Mouse (Mus musculus): Measurements from ENCODE around the gene Il10rb. TPM values are rescaled to one million over a fixed set of nuclear protein-coding genes. Genes with fewer than 3 reads are reported as not detected.

The Il10rb gene
- polyA plus RNA-seq, 1 experiment, result 53.1 TPM

DNA sequence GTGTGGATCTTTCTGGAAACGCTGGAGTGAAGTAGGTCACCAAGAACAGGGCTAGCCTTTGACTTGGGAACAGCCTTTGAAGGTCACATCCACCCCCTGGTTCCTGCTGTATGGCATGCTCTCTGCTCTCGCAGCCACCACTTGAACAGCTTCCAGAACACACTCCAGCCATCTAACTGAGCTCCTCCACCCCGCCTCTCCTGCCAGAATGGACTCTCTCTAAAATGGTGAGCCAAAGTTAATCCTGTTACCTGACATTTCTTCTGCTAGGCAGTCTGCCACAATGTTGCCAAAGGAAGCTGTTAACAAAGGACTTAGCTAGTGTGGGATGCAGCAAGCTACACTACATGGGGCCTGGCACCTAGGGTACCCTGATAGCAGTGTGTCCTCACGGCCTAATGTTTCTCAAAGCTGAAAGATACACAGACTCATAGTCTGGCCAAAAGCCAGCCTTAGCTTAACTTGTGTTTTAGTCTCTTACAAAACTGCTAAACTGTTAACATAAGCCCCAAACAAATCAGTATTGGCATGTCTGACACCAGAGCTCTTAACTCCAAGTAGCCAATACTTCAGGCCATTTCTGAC lies 11.0 kb upstream of the Il10rb start:
- Histone ChIP-seq H3K4me3 (replicated peaks; ENCODE audit: extremely low read depth, low read depth, low read length) (no peak overlapping the region), H3K4me1 (ENCODE audit: control insufficient read depth, insufficient read depth, low read length) (no peaks in the 10 kb centered on the region; the same call in 1 of the 2 replicates)
- DNase-seq, result no peak
- TF ChIP-seq POLR2A (IDR thresholded peaks at IDR 0.05; ENCODE audit: borderline replicate concordance, extremely low read depth, low read depth, low read length) (no peak), CTCF (IDR thresholded peaks at IDR 0.05; ENCODE audit: insufficient read depth, low read length) (no peak)
- WGBS, result 39% methylated on average over 4 of the region's 4 CpGs

DNA sequence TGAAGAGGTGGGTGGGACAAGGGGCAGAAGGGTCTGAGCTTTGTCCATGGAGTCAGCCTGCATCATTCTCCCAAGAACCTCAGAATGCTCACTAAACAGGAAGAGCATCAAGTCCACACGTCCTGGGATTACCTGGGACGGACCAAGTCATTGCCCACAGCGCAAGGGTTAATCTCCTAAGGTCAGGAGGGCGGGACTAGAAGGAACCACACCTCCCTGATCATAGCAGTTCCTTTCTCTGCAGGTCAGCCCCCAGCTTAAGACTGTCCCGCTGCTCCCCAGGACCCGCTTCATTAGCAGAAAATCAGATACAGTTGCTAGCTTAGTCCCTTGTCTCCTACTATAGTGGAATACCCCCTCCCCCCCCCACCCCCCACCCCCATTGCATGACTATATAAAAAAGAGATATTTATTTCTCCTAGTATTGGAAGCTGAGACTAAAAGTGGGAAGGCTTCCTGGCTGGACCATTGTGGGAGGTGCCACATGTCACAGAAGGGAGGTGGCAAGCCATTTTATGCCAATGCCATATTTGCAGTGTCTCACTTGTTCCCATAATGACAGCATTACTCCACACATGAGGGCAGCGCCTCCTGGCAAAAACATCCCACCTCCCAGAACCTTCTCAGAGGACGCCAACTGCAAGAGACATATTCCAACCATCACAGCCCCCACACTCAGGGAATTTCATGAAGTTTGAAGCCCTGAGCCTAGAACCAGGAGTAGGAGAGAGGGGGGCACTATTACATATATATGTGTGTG lies 10.2 kb upstream of the Il10rb start:
- WGBS, result 81% methylated on average over 8 of the region's 8 CpGs
- TF ChIP-seq CTCF (IDR thresholded peaks at IDR 0.05; ENCODE audit: insufficient read depth, low read length) (no peak), POLR2A (IDR thresholded peaks at IDR 0.05; ENCODE audit: borderline replicate concordance, extremely low read depth, low read depth, low read length) (no peak)

DNA sequence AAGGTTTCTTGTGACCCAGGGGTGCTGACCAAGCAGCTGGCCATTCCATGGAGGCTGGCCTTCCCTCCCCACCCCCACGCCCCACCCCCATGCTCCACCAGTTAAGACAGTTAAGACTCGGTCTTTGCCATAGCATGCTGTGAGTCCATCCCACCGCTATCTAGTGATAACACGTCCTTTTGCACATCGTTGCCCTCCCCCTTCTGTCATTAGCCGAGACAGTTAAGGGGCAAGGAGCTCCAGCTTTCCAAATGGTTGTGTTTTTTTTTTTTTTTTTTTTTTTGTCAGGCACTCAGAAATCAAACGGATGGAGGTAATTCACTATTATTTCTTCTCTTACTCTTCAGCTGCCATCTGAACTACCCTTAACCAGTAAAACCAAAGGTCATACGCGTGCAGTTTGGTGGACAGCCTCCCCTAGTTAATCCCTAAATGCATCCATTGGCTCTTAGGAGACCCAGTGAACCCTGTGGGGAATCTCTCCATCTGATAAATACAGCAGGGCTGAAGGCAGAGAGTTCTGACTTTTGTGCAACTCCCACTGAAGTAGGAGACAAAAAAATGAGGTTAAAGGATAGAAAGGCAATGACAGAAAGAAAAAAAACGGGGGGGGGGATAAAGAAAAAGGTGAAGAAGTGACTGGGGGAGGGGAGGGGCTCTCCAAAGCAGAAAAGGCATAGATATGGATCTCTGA lies 9.0 kb upstream of the Il10rb start:
- TF ChIP-seq POLR2A (IDR thresholded peaks at IDR 0.05; ENCODE audit: borderline replicate concordance, extremely low read depth, low read depth, low read length), result no peak
- Histone ChIP-seq H3K4me1 (ENCODE audit: control insufficient read depth, insufficient read depth, low read length) (no peaks in the 10 kb centered on the region; the same call in 1 of the 2 replicates), H3K4me3 (replicated peaks; ENCODE audit: extremely low read depth, low read depth, low read length) (no peak overlapping the region)
- WGBS, result 73% methylated on average over 10 of the region's 10 CpGs
- no peak for DNase-seq

More for the DNA sequence above, 10.2 kb upstream of the Il10rb start:
- H3K4me1 ChIP-seq (ENCODE audit: control insufficient read depth, insufficient read depth, low read length), result no peaks in the 10 kb centered on the region; the same call in 1 of the 2 replicates
- H3K4me3 ChIP-seq (replicated peaks; ENCODE audit: extremely low read depth, low read depth, low read length), result no peak overlapping the region
- DNase-seq, result no peak

DNA sequence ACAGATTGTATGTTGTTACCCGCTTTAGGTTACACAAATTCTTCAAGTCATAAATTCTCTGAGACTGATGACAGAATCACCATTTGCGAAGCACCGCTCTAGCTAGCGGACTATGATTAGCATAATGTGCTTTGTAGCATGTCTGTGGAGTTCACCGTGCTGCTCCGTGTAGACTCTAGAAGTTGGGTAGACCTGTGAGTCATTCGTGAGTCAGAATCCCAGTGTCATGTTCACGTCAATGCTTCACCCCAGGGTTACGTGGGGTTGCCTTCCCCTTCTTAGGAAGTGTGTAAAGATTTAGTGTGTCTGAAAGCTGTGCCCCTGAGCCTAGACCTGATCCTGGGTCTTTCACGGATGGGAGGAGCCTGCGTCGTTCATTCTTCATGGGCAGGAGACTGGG lies 7.9 kb upstream of the Il10rb start:
- DNase-seq, result no peak
- Histone ChIP-seq H3K4me3 (replicated peaks; ENCODE audit: extremely low read depth, low read depth, low read length) (no peak overlapping the region), H3K4me1 (ENCODE audit: control insufficient read depth, insufficient read depth, low read length) (no peaks in the 10 kb centered on the region; the same call in 1 of the 2 replicates)
- 86% methylated on average over 12 of the region's 12 CpGs for WGBS
- TF ChIP-seq POLR2A (IDR thresholded peaks at IDR 0.05; ENCODE audit: borderline replicate concordance, extremely low read depth, low read depth, low read length) (no peak), CTCF (IDR thresholded peaks at IDR 0.05; ENCODE audit: insufficient read depth, low read length) (no peak)

DNA sequence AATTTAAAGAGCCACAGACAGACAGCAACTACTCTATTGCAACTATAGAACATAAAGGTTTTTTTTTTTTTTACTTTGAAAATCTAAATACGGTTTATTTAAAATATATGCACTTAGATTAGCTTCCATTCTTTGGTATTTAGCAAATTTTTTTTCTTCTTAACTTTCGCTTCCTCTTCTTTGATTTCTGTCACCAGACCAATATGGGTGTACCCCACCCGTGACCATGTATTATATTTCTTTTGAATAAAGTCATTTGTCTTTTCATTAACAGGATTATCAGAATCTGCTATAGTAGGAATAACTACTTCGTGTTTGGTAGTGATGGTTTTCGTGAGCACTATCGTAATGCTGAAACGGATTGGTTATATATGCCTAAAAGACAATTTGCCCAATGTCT lies 7.0 kb upstream of the Il10rb start:
- TF ChIP-seq CTCF (IDR thresholded peaks at IDR 0.05; ENCODE audit: insufficient read depth, low read length), result no peak
- no peak for TF ChIP-seq POLR2A (IDR thresholded peaks at IDR 0.05; ENCODE audit: borderline replicate concordance, extremely low read depth, low read depth, low read length)
- Histone ChIP-seq H3K4me3 (replicated peaks; ENCODE audit: extremely low read depth, low read depth, low read length) (no peak overlapping the region), H3K4me1 (ENCODE audit: control insufficient read depth, insufficient read depth, low read length) (no peaks in the 10 kb centered on the region; the same call in 1 of the 2 replicates)
- WGBS, result 85% methylated on average over 7 of the region's 7 CpGs
- DNase-seq, result no peak

DNA sequence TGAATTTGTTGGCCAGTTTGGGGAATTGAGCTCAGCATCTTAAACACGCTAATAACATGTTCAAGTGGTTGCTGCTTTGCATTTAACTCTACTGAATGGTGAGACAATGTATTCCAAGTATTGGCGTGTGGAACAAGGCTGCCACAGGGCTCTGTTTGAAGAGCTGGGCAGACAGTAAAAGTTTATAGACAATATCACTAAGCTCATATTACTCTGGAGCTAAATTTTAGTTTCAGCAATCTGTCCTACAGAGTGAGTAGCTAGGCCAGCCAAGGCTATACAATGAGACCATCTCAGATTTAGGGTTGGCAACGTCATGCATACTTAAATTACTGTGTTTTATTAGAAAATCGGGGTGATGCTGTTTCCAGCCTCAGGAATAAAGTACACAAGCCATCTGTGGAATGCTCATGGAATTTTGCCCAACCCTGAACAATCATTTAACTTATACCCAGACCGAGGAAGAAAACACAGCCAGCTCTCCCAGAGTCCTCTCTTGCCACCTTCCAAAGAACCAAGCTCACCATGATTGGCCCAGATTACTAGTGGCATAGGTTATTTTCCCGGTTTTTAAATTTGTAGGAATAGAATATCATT lies 4.3 kb upstream of the Il10rb start:
- TF ChIP-seq POLR2A (IDR thresholded peaks at IDR 0.05; ENCODE audit: borderline replicate concordance, extremely low read depth, low read depth, low read length), result no peak
- no peak for TF ChIP-seq CTCF (IDR thresholded peaks at IDR 0.05; ENCODE audit: insufficient read depth, low read length)
- 68% methylated on average over 6 of the region's 6 CpGs for WGBS
- no peak for DNase-seq
- Histone ChIP-seq H3K4me3 (replicated peaks; ENCODE audit: extremely low read depth, low read depth, low read length) (no peak overlapping the region), H3K4me1 (ENCODE audit: control insufficient read depth, insufficient read depth, low read length) (peaks cover 5% of the 10 kb centered on the region; the same call in 1 of the 2 replicates)

DNA sequence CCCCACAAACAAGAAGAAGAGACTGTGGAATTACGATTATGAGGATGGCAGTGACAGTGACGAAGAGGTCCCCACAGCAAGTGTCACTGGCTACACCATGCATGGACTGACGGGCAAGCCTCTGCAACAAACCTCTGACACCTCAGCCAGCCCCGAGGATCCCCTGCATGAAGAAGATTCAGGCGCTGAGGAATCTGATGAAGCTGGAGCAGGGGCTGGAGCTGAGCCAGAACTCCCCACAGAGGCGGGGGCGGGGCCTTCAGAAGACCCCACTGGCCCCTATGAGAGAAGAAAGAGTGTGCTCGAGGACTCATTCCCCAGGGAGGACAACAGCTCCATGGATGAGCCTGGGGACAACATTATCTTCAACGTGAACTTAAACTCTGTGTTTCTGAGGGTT lies 2.2 kb upstream of the Il10rb start:
- Histone ChIP-seq H3K4me3 (replicated peaks; ENCODE audit: extremely low read depth, low read depth, low read length) (no peak overlapping the region), H3K4me1 (ENCODE audit: control insufficient read depth, insufficient read depth, low read length) (peaks cover 9% of the 10 kb centered on the region; the same call in 1 of the 2 replicates)
- 67% methylated on average over 9 of the region's 9 CpGs for WGBS
- no peak for DNase-seq
- TF ChIP-seq CTCF (IDR thresholded peaks at IDR 0.05; ENCODE audit: insufficient read depth, low read length) (no peak), POLR2A (IDR thresholded peaks at IDR 0.05; ENCODE audit: borderline replicate concordance, extremely low read depth, low read depth, low read length) (no peak)

DNA sequence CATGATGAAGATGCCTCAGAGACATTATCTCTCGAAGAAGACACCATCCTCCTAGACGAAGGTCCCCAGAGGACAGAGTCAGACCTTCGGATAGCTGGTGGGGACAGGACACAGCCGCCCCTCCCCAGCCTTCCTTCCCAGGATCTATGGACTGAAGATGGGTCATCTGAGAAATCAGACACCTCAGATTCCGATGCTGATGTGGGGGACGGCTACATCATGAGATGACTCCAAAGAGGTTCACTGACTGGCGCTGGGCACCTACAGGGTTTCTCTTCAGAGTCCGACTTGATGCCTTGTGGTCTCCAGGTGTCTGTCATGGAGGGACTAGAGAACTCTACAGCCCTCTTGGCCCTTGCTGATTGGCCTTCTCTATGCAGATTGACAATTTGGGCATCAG lies 1.8 kb upstream of the Il10rb start:
- DNase-seq, result no peak
- H3K4me3 ChIP-seq (replicated peaks; ENCODE audit: extremely low read depth, low read depth, low read length), result no peak overlapping the region
- peaks cover 9% of the 10 kb centered on the region; the same call in 1 of the 2 replicates for H3K4me1 ChIP-seq (ENCODE audit: control insufficient read depth, insufficient read depth, low read length)
- TF ChIP-seq POLR2A (IDR thresholded peaks at IDR 0.05; ENCODE audit: borderline replicate concordance, extremely low read depth, low read depth, low read length) (no peak), CTCF (IDR thresholded peaks at IDR 0.05; ENCODE audit: insufficient read depth, low read length) (no peak)
- WGBS, result 90% methylated on average over 8 of the region's 8 CpGs

DNA sequence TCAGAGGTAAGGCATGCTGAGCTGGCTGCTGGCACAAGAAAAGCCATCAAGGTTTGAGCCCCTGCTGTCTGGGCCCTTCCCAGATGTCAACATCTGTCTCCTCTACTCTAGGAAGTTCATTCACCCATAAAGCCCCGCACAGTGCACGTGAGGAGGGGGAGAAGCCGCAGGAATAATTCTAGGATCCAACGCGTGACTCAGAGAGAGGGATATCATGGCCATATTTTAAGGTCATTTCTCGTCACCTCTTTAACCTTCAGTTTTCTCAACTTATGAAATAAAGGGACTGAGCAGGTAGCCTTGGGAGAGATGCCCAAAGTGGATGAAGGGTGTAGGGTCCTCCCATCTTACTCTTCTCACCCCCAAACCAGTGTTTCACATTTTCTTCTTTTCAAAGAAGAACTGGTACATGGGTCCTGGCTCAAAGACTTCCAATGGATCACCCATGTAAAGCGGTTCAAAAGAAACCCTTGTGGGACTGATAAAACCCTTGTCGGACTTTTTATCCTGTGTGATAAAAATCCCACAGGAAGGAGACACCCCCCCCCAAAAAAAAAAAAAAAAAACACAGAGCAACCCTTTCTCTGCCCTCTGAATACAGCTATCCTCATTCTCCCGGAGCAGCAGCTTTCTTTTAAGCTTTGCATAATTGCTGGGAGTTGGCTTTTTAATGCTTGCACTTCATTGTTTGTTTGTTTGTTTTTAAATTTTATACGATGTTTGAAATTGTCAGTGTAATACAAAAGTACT lies 961 bp upstream of the Il10rb start:
- no peak for DNase-seq
- TF ChIP-seq POLR2A (IDR thresholded peaks at IDR 0.05; ENCODE audit: borderline replicate concordance, extremely low read depth, low read depth, low read length) (no peak), CTCF (IDR thresholded peaks at IDR 0.05; ENCODE audit: insufficient read depth, low read length) (no peak)
- H3K4me1 ChIP-seq (ENCODE audit: control insufficient read depth, insufficient read depth, low read length), result peaks cover 9% of the 10 kb centered on the region
- WGBS, result 73% methylated on average over 10 of the region's 10 CpGs
- H3K4me3 ChIP-seq (replicated peaks; ENCODE audit: extremely low read depth, low read depth, low read length), result no peak overlapping the region

All from lung, adult 2 months (tissue).